Mouse (Mus musculus): ENCODE data around the gene Zdhhc14. TPM values are rescaled to one million over a fixed set of nuclear protein-coding genes. Genes with fewer than 3 reads are reported as not detected.

Gene Zdhhc14
- total and polyA plus RNA-seq, 3 experiments, result 0.34 to 1.3 (median 0.35) TPM

DNA sequence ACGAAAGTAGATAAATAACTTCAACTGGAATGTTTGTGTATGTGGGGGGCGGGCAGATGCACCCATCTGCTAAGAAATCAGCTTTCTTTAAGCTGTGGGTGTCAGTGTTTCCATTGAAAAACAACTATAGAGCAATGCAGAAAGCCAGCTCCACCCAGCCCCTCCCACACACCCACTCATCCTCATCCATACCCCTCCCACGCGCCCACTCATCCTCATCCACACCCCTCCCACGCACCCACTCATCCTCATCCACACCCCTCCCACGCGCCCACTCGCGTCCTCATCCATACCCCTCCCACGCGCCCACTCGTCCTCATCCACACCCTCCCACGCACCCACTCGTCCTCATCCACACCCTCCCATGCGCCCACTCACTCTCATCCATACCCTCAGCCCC is 264.5 kb downstream of the Zdhhc14 start:
- dilution Hi-C loops (cut with MboI; ENCODE audit: extremely low pct_ligation_motif_present, extremely low pct_unique_long_range_greater_than_20kb, low sequenced_read_pairs) (no loop called here), in situ Hi-C loops (cut with MboI; ENCODE audit: low pct_ligation_motif_present, low pct_unique_long_range_greater_than_20kb, low sequenced_read_pairs) (no loop called here)
- Histone ChIP-seq H3K79me2 (replicated peaks; ENCODE audit: control insufficient read depth, extremely low read depth, insufficient read depth, poor library complexity, severe bottlenecking) (no peaks in the 10 kb centered on the region), H3K27me3 (replicated peaks) (no peaks in the 10 kb centered on the region), H3K4me3 (replicated peaks in 1 of 3; ENCODE audit: low read depth in 2 of 3, low read length in 2 of 3, poor library complexity in 1 of 3) (no peak overlapping the region), H3K27ac (ENCODE audit: insufficient read depth, low read depth) (no peak overlapping the region), H3K9ac (ENCODE audit: insufficient read depth, low read depth) (no peak overlapping the region), H3K4me2 (ENCODE audit: insufficient read depth, low read depth, poor library complexity, severe bottlenecking) (no peak overlapping the region), H3K36me3 (replicated peaks in 1 of 2; ENCODE audit: control insufficient read depth in 1 of 2, insufficient read depth in 1 of 2, low read length in 1 of 2) (no peaks in the 10 kb centered on the region), H3K4me1 (ENCODE audit: control insufficient read depth in 1 of 2, insufficient read depth in 2 of 2) (peaks cover 8 to 42% of the 10 kb centered on the region in 2 experiments), H3K9me3 (replicated peaks; ENCODE audit: low read length) (no peaks in the 10 kb centered on the region)
- no peak for DNase-seq (ENCODE audit: extremely low read depth)
- no peak for TF ChIP-seq SMC3 (IDR thresholded peaks at IDR 0.05; ENCODE audit: low read depth, low read length)
- no peak for TF ChIP-seq CTCF (conservative IDR thresholded peaks at IDR 0.05 in 1 of 2, IDR thresholded peaks at IDR 0.05 in 1 of 2; ENCODE audit: low read depth in 2 of 2, low read length in 2 of 2)
- TF ChIP-seq IRF4 (IDR thresholded peaks at IDR 0.05; ENCODE audit: low read depth, low read length), result no peak
- no peak for TF ChIP-seq ZNF384 (IDR thresholded peaks at IDR 0.05; ENCODE audit: low read depth, low read length)
- TF ChIP-seq HCFC1 (IDR thresholded peaks at IDR 0.05; ENCODE audit: low read depth, low read length), result no peak
- no peak for TF ChIP-seq USF2 (conservative IDR thresholded peaks at IDR 0.05; ENCODE audit: low read depth, low read length)
- TF ChIP-seq MYC (IDR thresholded peaks at IDR 0.05; ENCODE audit: low read depth, low read length), result no peak
- no peak for TF ChIP-seq CHD2 (IDR thresholded peaks at IDR 0.05; ENCODE audit: low read length)
- no peak for TF ChIP-seq SIN3A (IDR thresholded peaks at IDR 0.05; ENCODE audit: low read length)
- no peak for TF ChIP-seq RAD21 (IDR thresholded peaks at IDR 0.05; ENCODE audit: low read depth, low read length)
- no peak for TF ChIP-seq ELF1 (IDR thresholded peaks at IDR 0.05; ENCODE audit: low read depth, low read length)
- TF ChIP-seq CHD1 (IDR thresholded peaks at IDR 0.05; ENCODE audit: low read depth, low read length), result no peak
- no peak for TF ChIP-seq MAZ (IDR thresholded peaks at IDR 0.05; ENCODE audit: low read depth, low read length)
- no peak for TF ChIP-seq MXI1 (IDR thresholded peaks at IDR 0.05; ENCODE audit: low read depth, low read length)
- TF ChIP-seq TCF12 (IDR thresholded peaks at IDR 0.05; ENCODE audit: low read depth, low read length), result no peak
- no peak for TF ChIP-seq ETS1 (conservative IDR thresholded peaks at IDR 0.05; ENCODE audit: low read depth, low read length)

DNA sequence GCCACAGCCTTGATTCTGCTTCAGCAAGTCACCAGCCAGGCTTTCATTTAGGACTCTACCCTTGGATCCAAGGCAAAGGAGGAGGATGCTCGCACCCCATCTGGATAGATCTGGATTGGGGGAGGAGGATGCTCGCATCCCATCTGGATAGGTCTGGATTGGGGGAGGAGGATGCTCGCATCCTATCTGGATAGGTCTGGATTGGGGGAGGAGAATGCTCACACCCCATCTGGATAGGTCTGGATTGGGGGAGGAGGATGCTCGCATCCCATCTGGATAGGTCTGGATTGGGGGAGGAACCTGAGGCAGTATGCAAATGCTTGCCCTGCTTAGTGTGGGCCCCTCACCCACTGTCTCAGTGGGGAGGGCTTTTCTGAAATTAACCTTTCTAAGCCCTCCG is 271.4 kb downstream of the Zdhhc14 start:
- DNase-seq (ENCODE audit: extremely low read depth), result no peak
- H3K4me3 ChIP-seq (replicated peaks in 1 of 3; ENCODE audit: low read depth in 2 of 3, low read length in 2 of 3, poor library complexity in 1 of 3), result no peak overlapping the region
- H3K9ac ChIP-seq (ENCODE audit: insufficient read depth, low read depth), result no peak overlapping the region
- TF ChIP-seq E2F4 (IDR thresholded peaks at IDR 0.05; ENCODE audit: insufficient replicate concordance, low read depth, low read length), result no peak
- H3K4me1 ChIP-seq (ENCODE audit: control insufficient read depth in 1 of 2, insufficient read depth in 2 of 2), result peaks cover 4 to 12% of the 10 kb centered on the region in 2 experiments
- no peaks in the 10 kb centered on the region for H3K9me3 ChIP-seq (replicated peaks; ENCODE audit: low read length)
- peaks cover 3% of the 10 kb centered on the region for H3K27me3 ChIP-seq (replicated peaks)
- dilution Hi-C loops (cut with MboI; ENCODE audit: extremely low pct_ligation_motif_present, extremely low pct_unique_long_range_greater_than_20kb, low sequenced_read_pairs), result no loop called here
- no peaks in the 10 kb centered on the region for H3K79me2 ChIP-seq (replicated peaks; ENCODE audit: control insufficient read depth, extremely low read depth, insufficient read depth, poor library complexity, severe bottlenecking)
- no peak overlapping the region for H3K4me2 ChIP-seq (ENCODE audit: insufficient read depth, low read depth, poor library complexity, severe bottlenecking)
- H3K36me3 ChIP-seq (replicated peaks in 1 of 2; ENCODE audit: control insufficient read depth in 1 of 2, insufficient read depth in 1 of 2, low read length in 1 of 2), result no peaks in the 10 kb centered on the region
- no peak overlapping the region for H3K27ac ChIP-seq (ENCODE audit: insufficient read depth, low read depth)
- in situ Hi-C loops (cut with MboI; ENCODE audit: low pct_ligation_motif_present, low pct_unique_long_range_greater_than_20kb, low sequenced_read_pairs), result no loop called here

Measured in CH12.LX (cell line).